Mouse (Mus musculus): ENCODE results near the gene Sh3bp4.
A peak's percentile ranks its signal among the peaks of the same experiment; 100 is the strongest.

The Sh3bp4 gene

GRCm38 (mm10) chr1:89070103-89070700 lies at the start of gene Sh3bp4:
Sh3bp4 (plus strand) TSS chr1:89070415.
- DNase-seq: peak; percentile 99

GRCm38 (mm10) chr1:89022997-89023396 lies 47.2 kb upstream of the Sh3bp4 start:
- no peak for DNase-seq

GRCm38 (mm10) chr1:89024696-89025612 lies 45.3 kb upstream of the Sh3bp4 start:
- DNase-seq: no peak

- no peak for DNase-seq
These were observed 44.2 kb upstream of the Sh3bp4 start for GRCm38 (mm10) chr1:89026040-89026439.

GRCm38 (mm10) chr1:89029136-89029927 lies 40.9 kb upstream of the Sh3bp4 start:
- no peak for DNase-seq

GRCm38 (mm10) chr1:89033661-89034060 lies 36.6 kb upstream of the Sh3bp4 start:
- DNase-seq: no peak

- no peak for DNase-seq
These were observed 36.2 kb upstream of the Sh3bp4 start for GRCm38 (mm10) chr1:89034061-89034460.

- no peak for DNase-seq
These were observed 35.1 kb upstream of the Sh3bp4 start for GRCm38 (mm10) chr1:89035115-89035514.

- DNase-seq: no peak
These were observed 30.4 kb upstream of the Sh3bp4 start for GRCm38 (mm10) chr1:89039836-89040235.

GRCm38 (mm10) chr1:89041290-89041689 lies 28.9 kb upstream of the Sh3bp4 start:
- DNase-seq: no peak

- no peak for DNase-seq
These were observed 28.1 kb upstream of the Sh3bp4 start for GRCm38 (mm10) chr1:89042081-89042480.

GRCm38 (mm10) chr1:89042956-89043355 lies 27.3 kb upstream of the Sh3bp4 start:
- DNase-seq: no peak

GRCm38 (mm10) chr1:89045403-89045802 lies 24.8 kb upstream of the Sh3bp4 start:
- no peak for DNase-seq

- DNase-seq: no peak
These were observed 20.7 kb upstream of the Sh3bp4 start for GRCm38 (mm10) chr1:89049506-89049905.

GRCm38 (mm10) chr1:89056175-89056574 lies 14.0 kb upstream of the Sh3bp4 start:
- DNase-seq: no peak

- no peak for DNase-seq
These were observed 12.8 kb upstream of the Sh3bp4 start for GRCm38 (mm10) chr1:89057430-89057829.

- no peak for DNase-seq
These were observed 12.2 kb upstream of the Sh3bp4 start for GRCm38 (mm10) chr1:89058011-89058410.

GRCm38 (mm10) chr1:89062977-89063376 lies 7.2 kb upstream of the Sh3bp4 start:
- no peak for DNase-seq

- no peak for DNase-seq
These were observed 6.4 kb upstream of the Sh3bp4 start for GRCm38 (mm10) chr1:89063800-89064199.

- no peak for DNase-seq
These were observed 1.4 kb upstream of the Sh3bp4 start for GRCm38 (mm10) chr1:89068812-89069211.

- DNase-seq: peak; percentile 40
These were observed 624 bp upstream of the Sh3bp4 start for GRCm38 (mm10) chr1:89069479-89070102.

GRCm38 (mm10) chr1:89070871-89071361 lies 701 bp downstream of the Sh3bp4 start:
- DNase-seq: peak; percentile 46

Data from thymus, postnatal 14 days (tissue).